Mouse (Mus musculus) CH12.LX (cell line): ENCODE measurements at regions not wholly inside any gene's neighbourhood (a gene's known extent, or its start where the extent isn't known, plus 50 kb on each side); places are given as distances from the start of the nearest gene placed in this dataset.

Experiments used
- CTCF ChIP-seq, 2 experiments: IDR thresholded peaks in 1 of 2; conservative IDR thresholded peaks in 1 of 2; 2 replicates each; pipeline ENCODE4 v1.5.1; 2011 to 2012; ENCODE audit warnings: low read depth in 2 of 2, low read length in 2 of 2, improper control_type of control experiment in 1 of 2, inconsistent platforms in 1 of 2, mild to moderate bottlenecking in 1 of 2, moderate library complexity in 1 of 2
- MAFK ChIP-seq: IDR thresholded peaks from 2 replicates; pipeline ENCODE4 v1.6.1; 2011; ENCODE audit warnings: low read length, improper control_type of control experiment; ENCODE audit not compliant: insufficient replicate concordance
- MAX ChIP-seq: IDR thresholded peaks from 2 replicates; pipeline ENCODE4 v1.6.1; 2011; ENCODE audit warnings: low read length, improper control_type of control experiment
- MXI1 ChIP-seq: IDR thresholded peaks from 2 replicates; pipeline ENCODE4 v1.6.1; 2011; ENCODE audit warnings: mild to moderate bottlenecking, low read depth, low read length, improper control_type of control experiment
- NRF1 ChIP-seq: IDR thresholded peaks from 2 replicates; pipeline ENCODE4 v1.6.1; 2014; ENCODE audit warnings: low read depth, mild to moderate bottlenecking, inconsistent platforms, low read length, improper control_type of control experiment, moderate library complexity
- POLR2A ChIP-seq: IDR thresholded peaks from 2 replicates; pipeline ENCODE4 v1.6.1; 2011; ENCODE audit warnings: low read depth, mild to moderate bottlenecking, improper control_type of control experiment, low read length
- USF1 ChIP-seq: IDR thresholded peaks from 2 replicates; pipeline ENCODE4 v1.6.1; 2014; ENCODE audit warnings: low read depth, mild to moderate bottlenecking, inconsistent platforms, low read length, improper control_type of control experiment
- ZC3H11A ChIP-seq: IDR thresholded peaks from 2 replicates; pipeline ENCODE4 v1.6.1; 2012; ENCODE audit warnings: low read depth, mild to moderate bottlenecking, inconsistent platforms, low read length, improper control_type of control experiment
- ZKSCAN1 ChIP-seq: IDR thresholded peaks from 2 replicates; pipeline ENCODE4 v1.6.1; 2012; ENCODE audit warnings: low read depth, inconsistent platforms, low read length, improper control_type of control experiment, borderline replicate concordance
- ZMIZ1 ChIP-seq: IDR thresholded peaks from 2 replicates; pipeline ENCODE4 v1.6.1; 2012; ENCODE audit warnings: low read depth, mild to moderate bottlenecking, inconsistent platforms, low read length, improper control_type of control experiment
- ZNF384 ChIP-seq: IDR thresholded peaks from 2 replicates; pipeline ENCODE4 v1.6.1; 2012; ENCODE audit warnings: low read depth, low read length, improper control_type of control experiment, inconsistent platforms

- TF ChIP-seq POLR2A, result no peak
- TF ChIP-seq ZKSCAN1, result no peak
- TF ChIP-seq ZC3H11A, result no peak
- no peak for TF ChIP-seq ZMIZ1
- TF ChIP-seq NRF1, result no peak
- TF ChIP-seq ZNF384, result no peak
- TF ChIP-seq CTCF (conservative IDR thresholded peaks at IDR 0.05 in 1 of 2, IDR thresholded peaks at IDR 0.05 in 1 of 2; ENCODE audit: low read depth in 2 of 2, low read length in 2 of 2), result no peak
- TF ChIP-seq MXI1, result no peak
- no peak for TF ChIP-seq MAFK
- no peak for TF ChIP-seq USF1
- no peak for TF ChIP-seq MAX
Measured at GRCm38 (mm10) chr3:116197966-116198365, 55.3 kb downstream of the Gpr88 start.
